Mouse (Mus musculus) right cerebral cortex, postnatal 10 days (tissue): ENCODE results near the gene Dhrs11.

ENCODE experiments used
- DNase-seq, 2 experiments: peaks; one replicate each; pipeline ENCODE4 v3.0.0; 2021; ENCODE audit warnings: low spot score in 2 of 2

Gene Dhrs11

GRCm38 (mm10) chr11:84823484-84823897 lies 5.3 kb downstream of the Dhrs11 start:
- DNase-seq = no peak

- DNase-seq = no peak
Observed at GRCm38 (mm10) chr11:84822487-84822886, 6.3 kb downstream of the Dhrs11 start.

- DNase-seq = no peak
Observed at GRCm38 (mm10) chr11:84821131-84821770, 7.5 kb downstream of the Dhrs11 start.

- peak; percentile 94 for DNase-seq
Observed at GRCm38 (mm10) chr11:84818961-84819692, 9.7 kb downstream of the Dhrs11 start, which contains the start of gene Mrm1. Mrm1 (minus strand) TSS chr11:84819515.

- peak; percentile 83 to 86 for DNase-seq
Observed at GRCm38 (mm10) chr11:84818085-84818960, 10.5 kb downstream of the Dhrs11 start.

GRCm38 (mm10) chr11:84817362-84817761 lies 11.4 kb downstream of the Dhrs11 start:
- DNase-seq = no peak

GRCm38 (mm10) chr11:84813724-84814510 lies 14.9 kb downstream of the Dhrs11 start:
- DNase-seq = peak; percentile 69 to 79

GRCm38 (mm10) chr11:84804373-84804772 lies 24.4 kb downstream of the Dhrs11 start:
- no peak for DNase-seq

- peak; percentile 59 to 74 for DNase-seq
Observed at GRCm38 (mm10) chr11:84797627-84798353, 31.0 kb downstream of the Dhrs11 start.

- DNase-seq = no peak
Observed at GRCm38 (mm10) chr11:84797026-84797425, 31.8 kb downstream of the Dhrs11 start.

- peak; percentile 89 to 92 for DNase-seq
Observed at GRCm38 (mm10) chr11:84794496-84795113, 34.2 kb downstream of the Dhrs11 start.

- DNase-seq = no peak
Observed at GRCm38 (mm10) chr11:84793545-84793944, 35.2 kb downstream of the Dhrs11 start.

GRCm38 (mm10) chr11:84790383-84790782 lies 38.4 kb downstream of the Dhrs11 start:
- no peak for DNase-seq

- peak in 1 of 2 experiments; percentile 40 for DNase-seq
Observed at GRCm38 (mm10) chr11:84780143-84780870, 48.5 kb downstream of the Dhrs11 start.

GRCm38 (mm10) chr11:84775560-84775959 lies 53.2 kb downstream of the Dhrs11 start:
- no peak for DNase-seq

- no peak for DNase-seq
Observed at GRCm38 (mm10) chr11:84774870-84775514, 53.8 kb downstream of the Dhrs11 start.
